Mouse (Mus musculus) adrenal gland, postnatal 4 days (tissue): Measurements from ENCODE around the gene Slc22a3. TPM values are rescaled to one million over a fixed set of nuclear protein-coding genes. Genes with fewer than 3 reads are reported as not detected.

Experiments used
- DNase-seq, 2 experiments: peaks; one replicate each; pipeline ENCODE4 v3.0.0; 2021 to 2022; ENCODE audit warnings: low spot score in 2 of 2, mixed read lengths in 2 of 2
- total RNA-seq, 2 experiments: library from RNA; stranded (reverse); gene quantifications; 2 replicates each; pipeline ENCODE4 v1.2.3; 2021

Slc22a3 gene
- total RNA-seq, 2 experiments from 2014 or later, result 0.90 to 1.2 TPM

GRCm38 (mm10) chr17:12468745-12469144 lies 38.8 kb downstream of the Slc22a3 start:
- DNase-seq, result no peak

GRCm38 (mm10) chr17:12467642-12468041 lies 39.9 kb downstream of the Slc22a3 start:
- DNase-seq, result no peak

- DNase-seq, result no peak
Measured at GRCm38 (mm10) chr17:12466501-12467000, 41.0 kb downstream of the Slc22a3 start.

GRCm38 (mm10) chr17:12461168-12461567 lies 46.3 kb downstream of the Slc22a3 start:
- no peak for DNase-seq

- DNase-seq, result no peak
Measured at GRCm38 (mm10) chr17:12455143-12455790, 52.2 kb downstream of the Slc22a3 start.

GRCm38 (mm10) chr17:12453691-12454090 lies 53.8 kb downstream of the Slc22a3 start:
- no peak for DNase-seq

GRCm38 (mm10) chr17:12452862-12453531 lies 54.5 kb downstream of the Slc22a3 start:
- no peak for DNase-seq

GRCm38 (mm10) chr17:12451234-12451633 lies 56.3 kb downstream of the Slc22a3 start:
- no peak for DNase-seq

GRCm38 (mm10) chr17:12444561-12444960 lies 62.9 kb downstream of the Slc22a3 start:
- no peak for DNase-seq

- DNase-seq, result no peak
Measured at GRCm38 (mm10) chr17:12437771-12438170, 69.7 kb downstream of the Slc22a3 start.

- DNase-seq, result no peak
Measured at GRCm38 (mm10) chr17:12431707-12432106, 75.8 kb downstream of the Slc22a3 start.

- no peak for DNase-seq
Measured at GRCm38 (mm10) chr17:12428369-12428768, 79.1 kb downstream of the Slc22a3 start.

- no peak for DNase-seq
Measured at GRCm38 (mm10) chr17:12427156-12427555, 80.3 kb downstream of the Slc22a3 start.

- no peak for DNase-seq
Measured at GRCm38 (mm10) chr17:12422143-12422542, 85.4 kb downstream of the Slc22a3 start.

GRCm38 (mm10) chr17:12420886-12421574 lies 86.5 kb downstream of the Slc22a3 start:
- no peak for DNase-seq

- DNase-seq, result no peak
Measured at GRCm38 (mm10) chr17:12419491-12420079, 87.9 kb downstream of the Slc22a3 start.

GRCm38 (mm10) chr17:12416250-12416895 lies 91.1 kb downstream of the Slc22a3 start:
- DNase-seq, result peak; percentile 43 to 53

- no peak for DNase-seq
Measured at GRCm38 (mm10) chr17:12415741-12416140, 91.8 kb downstream of the Slc22a3 start.

GRCm38 (mm10) chr17:12415031-12415735 lies 92.3 kb downstream of the Slc22a3 start:
- DNase-seq, result no peak

- DNase-seq, result no peak
Measured at GRCm38 (mm10) chr17:12412891-12413237, 94.6 kb downstream of the Slc22a3 start.
